Mouse (Mus musculus): ENCODE data around the gene C1d. TPM values are rescaled to one million over a fixed set of nuclear protein-coding genes. Genes with fewer than 3 reads are reported as not detected.

The C1d gene
- polyA plus RNA-seq, 1 experiment, result 250 TPM

GRCm38 (mm10) chr11:17256813-17257365 is 490 bp upstream of the C1d start:
- Histone ChIP-seq H3K27ac (ENCODE audit: insufficient read depth, low read length) (no peak overlapping the region), H3K4me1 (ENCODE audit: control insufficient read depth, insufficient read depth, low read length) (no peaks in the 10 kb centered on the region), H3K4me3 (ENCODE audit: insufficient read depth, low read length) (peak overlapping the region; percentile 89)
- no peak for TF ChIP-seq CTCF (IDR thresholded peaks at IDR 0.05; ENCODE audit: borderline replicate concordance, insufficient read depth, low read length)
- no peak for TF ChIP-seq POLR2A (IDR thresholded peaks at IDR 0.05; ENCODE audit: low read depth, low read length)

GRCm38 (mm10) chr11:17257861-17258260 is 482 bp downstream of the C1d start:
- Histone ChIP-seq H3K27ac (ENCODE audit: insufficient read depth, low read length) (peak overlapping the region; percentile 49), H3K4me1 (ENCODE audit: control insufficient read depth, insufficient read depth, low read length) (no peaks in the 10 kb centered on the region), H3K4me3 (ENCODE audit: insufficient read depth, low read length) (peak overlapping the region; percentile 89)
- TF ChIP-seq POLR2A (IDR thresholded peaks at IDR 0.05; ENCODE audit: low read depth, low read length) (no peak), CTCF (IDR thresholded peaks at IDR 0.05; ENCODE audit: borderline replicate concordance, insufficient read depth, low read length) (no peak)

GRCm38 (mm10) chr11:17267176-17267575 is 9.8 kb downstream of the C1d start:
- Histone ChIP-seq H3K27ac (ENCODE audit: insufficient read depth, low read length) (no peak overlapping the region), H3K4me1 (ENCODE audit: control insufficient read depth, insufficient read depth, low read length) (no peaks in the 10 kb centered on the region), H3K4me3 (ENCODE audit: insufficient read depth, low read length) (no peak overlapping the region)
- no peak for TF ChIP-seq POLR2A (IDR thresholded peaks at IDR 0.05; ENCODE audit: low read depth, low read length)
- no peak for TF ChIP-seq CTCF (IDR thresholded peaks at IDR 0.05; ENCODE audit: borderline replicate concordance, insufficient read depth, low read length)

- Histone ChIP-seq H3K27ac (ENCODE audit: insufficient read depth, low read length) (no peak overlapping the region), H3K4me3 (ENCODE audit: insufficient read depth, low read length) (no peak overlapping the region), H3K4me1 (ENCODE audit: control insufficient read depth, insufficient read depth, low read length) (no peaks in the 10 kb centered on the region)
- TF ChIP-seq POLR2A (IDR thresholded peaks at IDR 0.05; ENCODE audit: low read depth, low read length), result no peak
- TF ChIP-seq CTCF (IDR thresholded peaks at IDR 0.05; ENCODE audit: borderline replicate concordance, insufficient read depth, low read length), result no peak
Observed at GRCm38 (mm10) chr11:17268801-17269200, 11.4 kb downstream of the C1d start.

GRCm38 (mm10) chr11:17279959-17280358 is 22.6 kb downstream of the C1d start:
- Histone ChIP-seq H3K4me3 (ENCODE audit: insufficient read depth, low read length) (no peak overlapping the region), H3K27ac (ENCODE audit: insufficient read depth, low read length) (no peak overlapping the region), H3K4me1 (ENCODE audit: control insufficient read depth, insufficient read depth, low read length) (no peaks in the 10 kb centered on the region)
- TF ChIP-seq CTCF (IDR thresholded peaks at IDR 0.05; ENCODE audit: borderline replicate concordance, insufficient read depth, low read length), result peak; percentile 57; the same call in 1 of the 2 replicates
- TF ChIP-seq POLR2A (IDR thresholded peaks at IDR 0.05; ENCODE audit: low read depth, low read length), result no peak

- no peak for TF ChIP-seq CTCF (IDR thresholded peaks at IDR 0.05; ENCODE audit: borderline replicate concordance, insufficient read depth, low read length)
- TF ChIP-seq POLR2A (IDR thresholded peaks at IDR 0.05; ENCODE audit: low read depth, low read length), result no peak
- no peak overlapping the region for H3K27ac ChIP-seq (ENCODE audit: insufficient read depth, low read length)
- no peak overlapping the region for H3K4me3 ChIP-seq (ENCODE audit: insufficient read depth, low read length)
- H3K4me1 ChIP-seq (ENCODE audit: control insufficient read depth, insufficient read depth, low read length), result no peaks in the 10 kb centered on the region
Observed at GRCm38 (mm10) chr11:17284055-17284454, 26.7 kb downstream of the C1d start.

GRCm38 (mm10) chr11:17288884-17289283 is 31.5 kb downstream of the C1d start:
- H3K4me1 ChIP-seq (ENCODE audit: control insufficient read depth, insufficient read depth, low read length), result no peaks in the 10 kb centered on the region
- TF ChIP-seq POLR2A (IDR thresholded peaks at IDR 0.05; ENCODE audit: low read depth, low read length), result no peak
- no peak for TF ChIP-seq CTCF (IDR thresholded peaks at IDR 0.05; ENCODE audit: borderline replicate concordance, insufficient read depth, low read length)
- H3K27ac ChIP-seq (ENCODE audit: insufficient read depth, low read length), result no peak overlapping the region
- H3K4me3 ChIP-seq (ENCODE audit: insufficient read depth, low read length), result no peak overlapping the region

- TF ChIP-seq POLR2A (IDR thresholded peaks at IDR 0.05; ENCODE audit: low read depth, low read length), result no peak
- TF ChIP-seq CTCF (IDR thresholded peaks at IDR 0.05; ENCODE audit: borderline replicate concordance, insufficient read depth, low read length), result no peak
- Histone ChIP-seq H3K27ac (ENCODE audit: insufficient read depth, low read length) (no peak overlapping the region), H3K4me1 (ENCODE audit: control insufficient read depth, insufficient read depth, low read length) (no peaks in the 10 kb centered on the region), H3K4me3 (ENCODE audit: insufficient read depth, low read length) (no peak overlapping the region)
Observed at GRCm38 (mm10) chr11:17306007-17306891, 48.9 kb downstream of the C1d start.

GRCm38 (mm10) chr11:17307457-17307856 is 50.1 kb downstream of the C1d start:
- TF ChIP-seq CTCF (IDR thresholded peaks at IDR 0.05; ENCODE audit: borderline replicate concordance, insufficient read depth, low read length), result no peak
- Histone ChIP-seq H3K4me1 (ENCODE audit: control insufficient read depth, insufficient read depth, low read length) (no peaks in the 10 kb centered on the region), H3K27ac (ENCODE audit: insufficient read depth, low read length) (no peak overlapping the region), H3K4me3 (ENCODE audit: insufficient read depth, low read length) (no peak overlapping the region)

Other genes starting within 250 kb of the C1d start
- gene Cnrip1, start 206.0 kb upstream of the C1d start, polyA plus RNA-seq (2011; ENCODE audit: insufficient read length, low read depth, missing spikeins), result 19.5 and 25.9 TPM in 2 replicates
- 1.2 and 3.2 TPM in 2 replicates for gene Plek, start 205.2 kb upstream of the C1d start, polyA plus RNA-seq (2011; ENCODE audit: insufficient read length, low read depth, missing spikeins)
- 135 and 153 TPM in 2 replicates for gene Ppp3r1, start 98.3 kb upstream of the C1d start, polyA plus RNA-seq (2011; ENCODE audit: insufficient read length, low read depth, missing spikeins)
- gene Wdr92, start 75.5 kb upstream of the C1d start, polyA plus RNA-seq (2011; ENCODE audit: insufficient read length, low read depth, missing spikeins), result 19.9 and 20.3 TPM in 2 replicates
- 60.2 and 67.2 TPM in 2 replicates for gene Pno1, start 46.0 kb upstream of the C1d start, polyA plus RNA-seq (2011; ENCODE audit: insufficient read length, low read depth, missing spikeins)